Mouse (Mus musculus) stomach, postnatal 0 days (tissue): ENCODE results near the gene Ache. TPM values are rescaled to one million over a fixed set of nuclear protein-coding genes. Genes with fewer than 3 reads are reported as not detected.

Experiments
- ATAC-seq: fragments of 200-750 bp; cut with Nextera tagmentation; 2 replicates; pipeline ENCODE4 v1.8.0; 2017; ENCODE audit not compliant: low FRiP score, low TSS enrichment
- DNase-seq: peaks from one replicate; pipeline ENCODE4 v3.0.0-alpha.2; 2016; ENCODE audit warnings: low spot score
- H3K27ac ChIP-seq: fragments of 300-500 bp; sonication (generic); replicated peaks from 2 replicates; pipeline ENCODE4 v1.5.1; 2014; ENCODE audit warnings: mild to moderate bottlenecking, control low read depth
- H3K27me3 ChIP-seq: fragments of 300-500 bp; sonication (generic); 2 replicates; pipeline ENCODE4 v1.6.1; 2014; ENCODE audit warnings: low read length; ENCODE audit not compliant: control insufficient read depth, insufficient read depth
- H3K36me3 ChIP-seq: fragments of 300-500 bp; sonication (generic); 2 replicates; pipeline ENCODE4 v1.6.1; 2014; ENCODE audit warnings: low read length, mixed read lengths; ENCODE audit not compliant: control insufficient read depth, insufficient read depth
- H3K4me1 ChIP-seq: fragments of 300-500 bp; sonication (generic); replicated peaks from 2 replicates; pipeline ENCODE4 v1.6.1; 2014; ENCODE audit warnings: antibody characterized with exemption; ENCODE audit not compliant: control insufficient read depth, insufficient read depth
- H3K4me2 ChIP-seq: fragments of 300-500 bp; sonication (generic); replicated peaks from 2 replicates; pipeline ENCODE4 v1.6.1; 2014; ENCODE audit warnings: low read depth, mild to moderate bottlenecking, control low read depth, moderate library complexity
- H3K4me3 ChIP-seq: fragments of 300-500 bp; sonication (generic); 2 replicates; pipeline ENCODE4 v1.5.1; 2014; ENCODE audit warnings: low read depth, low read length, control low read depth
- H3K9ac ChIP-seq: fragments of 300-500 bp; sonication (generic); 2 replicates; pipeline ENCODE4 v1.6.1; 2014; ENCODE audit warnings: mild to moderate bottlenecking, low read length, control low read depth, mixed read lengths
- H3K9me3 ChIP-seq: fragments of 300-500 bp; sonication (generic); 2 replicates; pipeline ENCODE4 v1.6.1; 2016; ENCODE audit warnings: low read length; ENCODE audit not compliant: control insufficient read depth
- CTCF ChIP-seq: IDR thresholded peaks from 2 replicates; pipeline ENCODE4 v1.5.1; 2016; ENCODE audit warnings: antibody characterized with exemption, low read depth, mild to moderate bottlenecking, moderate library complexity
- EP300 ChIP-seq: optimal IDR thresholded peaks from 2 replicates; pipeline ENCODE3; 2016; ENCODE audit warnings: antibody characterized with exemption
- WGBS: fragments of 180-500 bp; shearing (Covaris S2); extraction: QIAGEN DNeasy Blood & Tissue Kit; methylation state at CpG from one replicate; pipeline ENCODE4 v1.1.7; 2014; 5-methylcytosine and 5-hydroxymethylcytosine counted together
- polyA plus RNA-seq: library from polyadenylated mRNA; unstranded; fragments of >200 nt; fragmentation: Nextera tagmentation; extraction: Ambion mirVana; gene quantifications from 2 replicates; pipeline ENCODE4 v1.2.1, GENCODE M21; 2015

Ache gene
- polyA plus RNA-seq = 10.0 and 12.2 TPM in 2 replicates

- Histone ChIP-seq H3K4me2 (peak within 1 kb of the TSS; percentile 64), H3K4me3 (peak within 1 kb of the TSS; percentile 33), H3K27me3 (no peaks in the 10 kb centered on the region; the same call in 1 of the 2 replicates), H3K4me1 (peaks cover 10% of the 10 kb centered on the region), H3K36me3 (no peaks in the 10 kb centered on the region), H3K9me3 (no peaks in the 10 kb centered on the region), H3K27ac (no peak within 1 kb of the TSS), H3K9ac (peak within 1 kb of the TSS; percentile 52)
- WGBS = 4% methylated on average over 40 of the region's 40 CpGs
- DNase-seq (no peak), ATAC-seq (no peak)
- TF ChIP-seq EP300 (no peak), CTCF (0 out of 2 replicates have a peak, but pooled peaks have one; percentile 1)
Measured at GRCm38 (mm10) chr5:137287032-137287952, at the start of gene Ache. Ache (plus strand) TSS chr5:137287519.

GRCm38 (mm10) chr5:137263897-137264720 lies 23.2 kb upstream of the Ache start:
- no peaks in the 10 kb centered on the region for H3K4me1 ChIP-seq
- no peaks in the 10 kb centered on the region for H3K9me3 ChIP-seq
- H3K9ac ChIP-seq = no peak overlapping the region
- no peaks in the 10 kb centered on the region for H3K36me3 ChIP-seq
- DNase-seq (no peak), ATAC-seq (no peak)
- no peak overlapping the region for H3K27ac ChIP-seq
- H3K4me3 ChIP-seq = no peak overlapping the region
- no peak overlapping the region for H3K4me2 ChIP-seq
- 69% methylated on average over 14 of the region's 14 CpGs for WGBS
- no peaks in the 10 kb centered on the region for H3K27me3 ChIP-seq
- no peak for TF ChIP-seq EP300
- TF ChIP-seq CTCF = no peak

- no peak overlapping the region for H3K4me2 ChIP-seq
Measured at GRCm38 (mm10) chr5:137264787-137265186, 22.5 kb upstream of the Ache start.

GRCm38 (mm10) chr5:137268131-137268910 lies 19.0 kb upstream of the Ache start:
- H3K27me3 ChIP-seq = no peaks in the 10 kb centered on the region
- DNase-seq (no peak), ATAC-seq (peak; percentile 45; the same call in 1 of the 2 replicates)
- 31% methylated on average over 18 of the region's 18 CpGs for WGBS
- H3K4me3 ChIP-seq = no peak overlapping the region
- peaks cover 2% of the 10 kb centered on the region; the same call in 1 of the 2 replicates for H3K9me3 ChIP-seq
- 0 out of 2 replicates have a peak overlapping the region, but pooled peaks have one; percentile 25 for H3K4me2 ChIP-seq
- H3K36me3 ChIP-seq = no peaks in the 10 kb centered on the region
- H3K27ac ChIP-seq = no peak overlapping the region
- no peak overlapping the region for H3K9ac ChIP-seq
- no peaks in the 10 kb centered on the region for H3K4me1 ChIP-seq
- no peak for TF ChIP-seq EP300

More at GRCm38 (mm10) chr5:137264787-137265186, 22.5 kb upstream of the Ache start:
- Histone ChIP-seq H3K27me3 (no peaks in the 10 kb centered on the region), H3K36me3 (no peaks in the 10 kb centered on the region), H3K27ac (no peak overlapping the region), H3K9me3 (no peaks in the 10 kb centered on the region), H3K9ac (no peak overlapping the region), H3K4me3 (no peak overlapping the region), H3K4me1 (no peaks in the 10 kb centered on the region)
- ATAC-seq = no peak
- 84% methylated on average over 11 of the region's 11 CpGs for WGBS
- TF ChIP-seq CTCF = no peak
- no peak for TF ChIP-seq EP300
- DNase-seq = no peak
